Mouse (Mus musculus): ENCODE data around the gene Ctnnb1.

The Ctnnb1 gene

DNA sequence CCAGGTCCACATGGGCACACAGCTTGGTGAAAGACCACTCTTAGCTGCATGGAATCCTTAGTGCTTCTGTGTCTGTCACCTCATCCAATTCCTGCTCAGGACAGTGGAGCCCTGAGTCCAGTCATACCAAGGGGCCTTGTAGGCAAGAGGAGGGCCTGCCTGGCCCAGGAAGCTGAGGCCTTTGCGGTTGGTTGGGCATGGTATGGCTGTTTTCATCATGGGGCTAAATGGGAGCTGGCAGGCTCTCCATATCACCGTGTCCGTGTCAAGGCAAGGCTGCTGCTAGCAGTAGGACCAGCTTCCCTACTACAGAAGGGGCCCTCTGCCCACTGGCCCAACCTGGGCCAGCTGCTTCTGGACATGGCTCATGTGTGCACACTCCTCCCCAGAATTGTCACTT is 34.7 kb downstream of the Ctnnb1 start:
- no peak for DNase-seq

DNA sequence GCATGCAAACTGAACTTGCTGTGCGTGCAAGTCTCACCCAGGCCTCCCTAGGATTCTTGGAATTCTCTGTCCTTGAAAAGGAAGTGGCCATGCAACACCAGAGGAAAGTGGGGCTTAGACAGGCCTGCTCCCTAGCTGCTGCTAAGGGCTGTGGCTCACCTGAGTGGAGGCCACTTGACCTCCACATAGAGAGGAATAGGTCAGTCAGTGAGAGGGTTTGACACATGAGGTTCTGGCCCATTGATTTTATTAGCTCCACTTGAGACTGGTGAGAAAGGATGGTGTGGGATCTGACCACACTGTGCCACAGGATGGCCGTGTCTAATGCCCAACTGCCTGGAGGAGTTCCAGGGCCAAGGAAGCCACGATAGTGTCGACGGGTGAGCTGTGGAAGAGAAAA is 35.2 kb downstream of the Ctnnb1 start:
- no peak for DNase-seq

DNA sequence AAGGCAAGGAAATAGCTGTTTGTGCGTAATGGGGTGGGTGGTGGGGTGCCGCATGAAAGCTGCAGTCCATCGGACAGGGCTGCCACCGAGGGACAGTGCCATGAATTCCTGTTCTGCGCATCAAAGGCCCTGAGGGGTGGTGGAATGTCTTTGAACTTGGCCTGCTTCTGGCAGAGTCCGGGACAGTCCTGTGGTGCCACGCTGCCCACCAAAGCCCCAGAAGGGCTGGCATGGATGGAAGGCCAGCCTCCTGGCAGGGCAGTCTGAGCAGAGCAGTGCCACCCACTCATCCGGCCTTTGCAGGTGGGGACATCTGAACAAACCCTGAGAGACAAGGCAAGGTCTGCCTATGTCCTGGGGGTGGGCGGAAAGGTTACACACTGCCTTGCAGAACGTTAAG is 36.0 kb downstream of the Ctnnb1 start:
- no peak for DNase-seq

DNA sequence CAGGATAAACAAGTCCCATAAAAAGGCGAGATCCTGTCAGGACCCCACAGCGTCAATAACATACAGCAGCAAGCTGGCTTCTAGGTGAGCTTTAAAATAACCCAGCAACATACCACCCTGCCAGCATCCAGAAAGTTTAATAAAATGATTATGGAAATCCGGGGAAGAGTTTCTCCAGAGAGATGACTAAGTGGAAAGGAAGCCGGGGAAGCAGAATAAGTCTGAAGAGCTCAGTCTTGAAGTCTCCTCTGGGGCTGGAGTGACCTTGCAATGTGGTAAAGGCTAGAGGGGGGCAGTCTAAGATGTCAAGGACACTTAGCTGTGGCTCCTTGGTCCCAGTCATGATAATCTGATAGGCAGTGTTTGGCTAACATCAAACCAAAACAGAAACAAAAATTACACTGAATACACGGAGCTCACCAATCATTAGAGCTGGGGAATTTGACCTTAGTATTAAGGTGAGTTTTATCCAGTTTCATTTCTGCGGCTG is 44.1 kb downstream of the Ctnnb1 start:
- no peak for DNase-seq

DNA sequence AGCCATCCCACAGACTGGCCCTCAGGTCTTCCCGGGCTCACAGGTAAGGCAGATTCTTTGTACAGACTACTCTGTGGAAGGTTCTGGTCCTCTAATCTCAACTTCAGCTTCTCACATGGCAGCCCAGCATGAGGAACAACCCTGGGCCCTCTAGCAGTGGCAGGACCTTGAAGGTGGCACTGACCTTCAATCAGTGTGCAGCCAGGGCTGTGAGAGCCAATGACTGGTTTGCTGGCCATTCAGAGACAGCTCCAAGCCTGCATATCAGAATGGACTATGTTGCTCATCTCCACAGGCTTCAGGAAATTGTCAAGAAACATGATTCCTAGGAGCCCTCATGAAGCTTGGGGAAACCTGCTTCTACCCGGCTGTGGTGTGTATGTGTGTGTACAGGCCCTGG is 45.2 kb downstream of the Ctnnb1 start:
- DNase-seq = no peak

DNA sequence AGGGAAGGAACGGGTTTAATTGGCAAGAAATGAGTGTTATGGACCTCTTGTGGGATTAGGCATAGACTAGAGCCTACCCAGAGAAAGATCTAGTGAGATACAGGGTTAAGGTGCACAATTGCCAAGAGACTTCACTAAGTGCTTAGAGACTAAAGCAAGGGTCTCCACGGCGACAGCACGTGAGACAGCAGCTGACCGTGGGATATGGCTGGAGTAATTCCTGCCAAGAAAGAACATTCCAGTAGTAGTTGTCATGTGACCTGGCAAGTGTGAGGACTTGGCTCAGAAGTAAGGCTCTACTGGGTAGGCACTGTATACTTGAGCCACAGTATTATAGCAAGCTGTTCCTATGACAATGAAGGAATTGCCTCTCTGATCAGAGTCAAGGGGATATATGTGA is 47.1 kb downstream of the Ctnnb1 start:
- peak; percentile 66 for DNase-seq

DNA sequence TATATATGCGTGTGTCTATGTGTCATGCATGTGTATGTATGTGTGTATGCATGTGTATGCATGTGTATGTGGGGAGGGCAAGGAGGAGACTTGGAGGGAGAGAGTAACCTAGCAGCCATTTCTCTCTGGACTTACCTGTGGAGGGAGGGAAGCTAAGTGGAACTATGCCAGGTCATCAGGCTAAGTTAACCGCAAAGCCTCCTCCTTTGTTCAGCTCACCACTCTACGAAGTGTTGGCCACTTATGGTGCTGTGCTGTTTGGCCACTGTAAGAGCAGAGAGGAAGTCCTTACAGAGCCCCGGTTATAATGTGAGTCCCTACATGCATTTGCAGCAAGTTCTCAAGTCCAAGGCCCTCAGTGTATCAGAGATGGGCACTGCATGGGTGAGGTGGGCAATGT is 47.8 kb downstream of the Ctnnb1 start:
- no peak for DNase-seq

DNA sequence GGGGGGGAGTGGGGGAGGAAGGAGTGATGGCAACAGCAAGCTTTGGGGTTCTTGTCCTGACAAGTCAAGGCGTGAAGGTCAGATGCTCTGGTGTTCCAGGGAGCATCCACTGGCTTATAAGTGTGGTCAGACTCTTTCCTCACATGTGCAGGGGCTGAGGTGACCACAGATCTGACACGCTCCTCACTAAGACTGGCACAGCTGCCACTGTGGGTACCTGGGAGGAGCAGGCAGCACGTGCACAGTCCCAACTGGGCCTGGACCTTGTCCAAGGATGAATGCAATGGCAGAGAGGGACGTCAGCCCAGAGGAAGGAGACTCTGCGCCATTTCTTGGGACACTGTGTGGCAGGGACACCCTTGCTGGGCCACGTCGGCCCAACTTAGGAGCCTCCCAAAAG is 52.8 kb downstream of the Ctnnb1 start:
- no peak for DNase-seq

DNA sequence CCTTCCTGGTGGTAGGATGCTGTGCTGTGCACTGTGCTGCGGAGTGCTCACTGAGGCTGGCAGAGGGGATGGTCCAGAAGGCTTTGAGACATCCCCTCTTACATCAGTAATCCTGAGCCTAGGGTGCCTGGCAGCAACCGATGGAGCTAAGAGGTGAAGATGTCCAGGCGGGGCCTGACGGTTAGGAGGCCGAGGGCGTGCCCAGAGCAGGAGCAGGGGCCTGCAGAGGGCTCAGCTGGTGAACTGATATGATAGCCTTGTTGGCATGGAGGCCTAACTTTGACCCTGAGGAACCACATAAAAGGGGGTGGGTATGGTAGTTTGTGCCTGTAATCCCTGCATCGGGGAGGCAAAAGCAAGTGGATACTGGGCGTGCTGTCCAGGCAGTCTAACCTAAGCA is 54.8 kb downstream of the Ctnnb1 start:
- DNase-seq = no peak

DNA sequence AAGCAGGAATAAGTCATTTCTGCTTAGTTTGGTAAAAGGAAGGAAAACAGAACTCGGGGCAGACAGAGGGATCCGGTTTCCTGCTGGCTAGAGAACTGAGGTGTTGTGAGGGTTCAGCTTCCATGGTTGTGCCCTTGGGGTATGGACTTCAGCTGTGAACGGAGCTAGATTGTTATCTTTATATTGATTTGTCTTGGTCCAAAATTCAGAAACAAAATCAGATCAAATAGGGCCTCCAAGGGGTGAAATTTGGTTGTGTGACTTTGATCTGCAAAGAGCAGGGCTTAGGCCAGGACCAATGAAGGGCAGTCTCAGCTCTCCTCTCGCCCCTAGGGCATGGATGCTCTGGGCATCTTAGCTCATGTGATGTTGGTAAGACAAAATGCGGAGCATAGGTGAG is 55.5 kb downstream of the Ctnnb1 start:
- DNase-seq = no peak

DNA sequence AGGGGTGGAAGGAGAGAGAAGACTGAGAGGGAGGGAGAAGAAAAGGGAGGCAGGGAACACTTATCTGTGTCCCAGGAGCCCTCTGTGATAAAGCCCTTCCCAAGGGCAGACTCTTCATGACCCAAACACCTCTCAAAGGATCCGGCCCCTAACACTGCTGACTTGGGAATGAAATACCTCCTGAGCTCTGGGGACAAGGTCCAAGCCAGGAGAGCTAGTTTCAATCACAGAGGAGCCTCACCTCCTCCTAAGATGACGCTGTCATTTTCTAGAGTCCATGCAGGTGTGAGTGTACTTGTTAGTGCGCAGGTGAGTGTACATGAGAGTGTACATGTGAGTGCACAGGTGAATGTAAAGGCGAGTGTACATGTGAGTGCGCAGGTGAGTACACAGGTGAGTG is 56.0 kb downstream of the Ctnnb1 start:
- no peak for DNase-seq

DNA sequence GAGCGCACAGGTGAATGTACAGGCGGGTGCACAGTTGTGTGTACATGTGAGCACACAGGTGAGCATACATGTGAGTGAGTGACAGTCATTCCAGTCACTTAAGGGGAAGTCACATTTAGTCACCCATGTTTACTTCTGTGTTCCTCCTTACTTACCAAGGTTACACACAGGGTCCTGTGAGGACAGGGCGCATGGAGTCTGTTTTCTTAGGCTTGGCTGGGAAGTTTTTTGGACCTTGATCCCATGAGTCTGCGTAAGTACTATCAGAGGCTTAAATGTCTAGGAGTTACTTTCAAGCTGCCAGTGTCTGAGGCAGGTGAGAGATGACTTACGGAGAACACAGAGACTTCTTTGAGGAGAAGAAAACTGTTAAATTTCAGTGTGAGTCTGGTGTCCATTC is 56.5 kb downstream of the Ctnnb1 start:
- peak; percentile 39 for DNase-seq

DNA sequence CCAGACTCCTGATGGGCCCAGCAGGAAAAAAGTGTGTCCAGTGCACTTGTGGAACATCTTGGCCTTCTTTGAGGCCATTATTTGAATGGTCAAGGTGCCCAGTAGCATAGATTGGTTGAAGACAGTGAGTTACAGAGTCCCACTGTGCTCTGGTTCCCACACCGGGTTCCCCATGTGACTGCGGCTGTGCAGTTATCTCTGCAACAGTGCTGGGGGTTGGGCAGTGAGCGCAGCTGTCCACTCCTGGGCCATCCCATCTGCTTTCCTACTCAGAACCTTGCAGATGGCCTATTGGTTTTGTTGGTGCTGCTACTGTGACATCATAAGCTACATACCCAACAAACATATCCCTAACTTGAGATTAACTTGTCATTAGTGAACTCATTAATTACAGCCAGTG is 57.2 kb downstream of the Ctnnb1 start:
- no peak for DNase-seq

DNA sequence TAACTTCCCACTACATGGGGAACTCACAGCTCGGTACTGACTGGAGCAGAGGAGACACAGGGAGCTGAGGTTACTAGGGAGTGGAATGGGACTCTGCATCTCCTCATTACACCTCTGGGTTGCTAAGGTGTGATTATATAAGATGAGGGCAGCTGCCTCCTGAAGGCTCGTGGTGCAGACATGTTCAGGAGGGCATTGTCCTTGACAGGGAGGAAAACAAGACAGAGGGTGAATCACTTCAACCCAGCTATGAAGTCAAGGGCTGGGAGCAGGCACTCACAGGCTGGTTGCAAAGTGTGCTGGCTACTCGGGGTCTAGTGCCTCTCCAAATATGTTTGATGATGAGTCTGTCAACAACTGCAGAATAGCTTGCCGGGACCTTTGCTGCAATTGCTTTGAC is 58.0 kb downstream of the Ctnnb1 start:
- DNase-seq = no peak

DNA sequence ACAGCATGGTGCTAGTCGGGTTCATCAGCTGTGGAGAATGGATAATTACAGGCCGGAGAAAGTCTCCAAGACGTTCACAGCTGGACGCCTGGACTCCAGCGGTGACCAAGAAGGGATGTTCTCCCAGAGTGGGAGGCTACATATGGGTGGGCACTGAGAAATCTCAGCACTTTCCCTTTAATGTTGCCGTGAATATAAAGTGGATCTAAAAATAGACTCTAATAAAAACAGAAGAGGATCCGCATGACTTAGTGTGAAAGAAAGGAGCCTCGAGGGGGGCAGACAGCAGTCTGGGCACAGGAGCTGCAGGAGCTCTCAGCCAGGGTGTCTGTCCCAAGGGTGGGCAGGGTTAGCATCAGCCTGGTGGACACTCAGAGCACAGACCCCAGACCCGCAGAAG is 59.1 kb downstream of the Ctnnb1 start:
- DNase-seq = no peak

DNA sequence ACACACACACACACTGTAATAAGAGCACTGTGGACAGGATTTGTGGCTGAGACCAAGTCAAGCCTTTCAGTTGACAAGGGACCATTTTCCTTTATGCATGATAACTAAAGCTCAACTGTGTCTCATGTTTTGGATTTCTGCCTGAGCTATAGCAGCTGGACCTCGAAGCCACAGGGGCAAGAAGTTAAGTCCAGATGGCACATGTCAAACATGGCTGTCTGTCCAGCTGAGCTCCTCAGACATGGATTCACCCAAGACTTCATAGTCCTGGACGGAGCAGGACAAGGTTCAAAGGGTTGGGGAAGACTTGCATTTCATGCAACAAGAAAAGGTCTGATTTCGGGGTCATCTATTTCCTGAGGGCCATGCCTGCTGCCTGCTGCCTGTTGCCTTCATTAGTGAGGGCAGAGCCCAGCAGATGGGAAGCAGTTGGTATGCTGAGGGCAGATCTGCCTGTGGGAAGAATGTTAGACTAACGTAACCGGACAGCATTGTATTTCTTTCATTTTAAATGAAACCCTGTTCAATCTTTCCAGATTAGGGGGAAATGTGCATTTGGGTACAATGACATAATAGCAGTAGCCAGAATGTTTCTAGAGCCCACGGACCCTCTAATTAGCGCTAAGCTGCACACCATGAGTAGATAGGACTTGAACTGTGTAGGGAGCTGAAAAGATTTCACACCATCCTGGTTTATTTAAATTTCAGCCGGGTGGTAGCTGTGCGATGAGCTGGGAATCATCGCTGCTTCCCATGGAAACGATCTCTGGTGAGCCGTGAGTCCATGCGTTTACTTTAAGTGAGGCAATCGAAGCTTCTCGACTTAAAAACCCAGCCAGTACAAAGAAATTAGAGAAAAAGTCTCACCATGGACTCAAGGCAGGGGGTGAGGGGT is 61.0 kb downstream of the Ctnnb1 start:
- peak; percentile 31 for DNase-seq

DNA sequence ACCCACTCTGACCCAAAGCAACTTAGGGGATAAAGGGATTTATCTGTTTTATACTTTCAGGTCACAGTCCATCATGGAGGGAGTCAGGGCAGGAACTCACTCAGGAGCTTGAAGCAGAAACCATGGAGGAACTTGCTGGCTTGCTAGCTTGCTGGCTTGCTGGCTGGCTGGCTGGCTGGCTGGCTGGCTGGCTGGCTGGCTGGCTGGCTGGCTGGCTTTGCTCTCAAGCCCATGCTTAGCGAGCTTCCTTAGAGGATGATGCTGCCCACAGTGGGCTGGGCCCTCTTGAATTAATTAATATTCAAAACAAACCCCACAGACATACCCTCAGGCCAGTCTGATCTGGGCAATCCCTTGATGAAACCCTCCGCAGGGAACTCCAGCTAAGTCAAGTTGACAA is 62.8 kb downstream of the Ctnnb1 start:
- no peak for DNase-seq

DNA sequence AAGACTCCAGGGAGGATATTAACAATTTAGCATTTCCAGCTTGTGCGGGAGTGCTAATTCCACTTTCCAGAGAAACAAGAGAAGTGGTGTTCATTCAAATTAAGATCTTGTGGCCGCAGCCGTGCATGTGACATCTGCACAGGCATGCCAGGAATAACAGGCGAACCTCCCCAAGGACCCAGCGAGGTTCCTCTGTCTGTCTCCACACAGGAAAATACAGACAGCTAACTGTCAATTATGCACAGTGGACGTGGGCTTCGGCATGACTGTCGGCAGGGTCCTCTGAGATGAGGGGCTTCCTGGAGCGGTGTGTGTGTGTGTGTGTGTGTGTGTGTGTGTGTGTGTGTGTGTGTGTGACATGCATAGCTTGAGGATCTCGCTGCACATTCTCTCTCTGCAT is 64.0 kb downstream of the Ctnnb1 start:
- no peak for DNase-seq

DNA sequence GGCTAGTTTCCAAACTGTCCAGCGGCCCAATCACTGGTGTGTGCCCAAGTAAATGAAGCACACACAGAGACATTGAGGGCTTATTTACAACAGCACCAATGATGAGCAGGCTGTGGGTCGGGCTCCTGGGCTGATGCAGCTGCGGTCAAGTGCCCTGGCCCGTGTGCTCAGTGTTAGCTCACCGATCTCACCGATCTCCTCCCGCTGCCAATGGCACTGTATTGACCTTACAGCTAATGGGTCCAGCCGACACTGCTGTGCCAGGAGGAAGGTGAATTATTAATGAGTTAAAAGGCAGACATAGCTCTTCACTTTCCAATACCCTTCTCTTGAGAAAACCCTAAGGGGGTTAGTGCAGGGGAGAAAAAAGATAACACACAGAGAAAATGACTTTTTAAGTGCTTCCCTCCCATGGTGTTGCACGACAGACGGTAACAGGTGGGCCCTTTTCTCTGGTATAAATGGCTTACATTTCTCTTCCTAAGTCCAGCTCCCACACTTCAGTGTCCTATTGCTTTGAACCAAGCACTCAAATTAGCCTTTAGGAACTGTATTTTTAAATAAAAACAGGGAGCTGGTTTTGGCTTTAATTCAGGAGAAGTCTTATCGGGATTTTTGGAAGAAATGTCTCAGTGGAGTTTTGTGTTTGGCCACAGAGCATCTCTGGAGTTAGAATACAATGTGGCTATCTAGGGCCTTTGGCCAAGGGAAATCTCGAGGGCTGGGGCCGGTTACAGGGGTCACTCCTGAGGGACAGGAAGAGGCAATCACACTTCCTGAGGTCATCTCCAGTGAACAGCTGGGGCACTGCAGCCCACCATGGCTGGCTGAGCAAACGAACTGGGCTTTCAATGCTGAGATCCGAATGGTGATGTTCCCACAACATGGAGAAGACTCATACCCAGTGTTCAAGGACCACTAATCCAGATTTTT is 65.5 kb downstream of the Ctnnb1 start:
- DNase-seq = peak; percentile 55

DNA sequence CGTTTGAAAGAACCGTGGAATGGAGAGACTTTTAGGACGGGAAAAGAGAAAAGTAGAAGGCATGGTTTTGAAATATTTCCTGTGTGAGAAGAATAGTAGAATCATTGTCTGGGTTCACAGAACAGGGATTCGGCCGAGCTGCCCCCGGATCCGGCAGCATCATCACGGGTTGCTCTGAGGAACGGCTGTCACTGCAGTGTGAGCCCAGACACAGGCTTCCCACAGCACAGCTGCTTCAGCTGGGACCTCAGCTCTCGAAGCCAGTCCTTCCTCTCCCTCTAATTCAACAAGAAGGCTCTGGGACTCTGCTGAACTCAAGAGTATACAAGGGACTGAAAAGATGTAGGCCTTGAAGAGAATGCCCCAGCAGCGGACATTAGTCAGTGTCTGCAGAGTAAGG is 69.7 kb downstream of the Ctnnb1 start:
- no peak for DNase-seq

DNA sequence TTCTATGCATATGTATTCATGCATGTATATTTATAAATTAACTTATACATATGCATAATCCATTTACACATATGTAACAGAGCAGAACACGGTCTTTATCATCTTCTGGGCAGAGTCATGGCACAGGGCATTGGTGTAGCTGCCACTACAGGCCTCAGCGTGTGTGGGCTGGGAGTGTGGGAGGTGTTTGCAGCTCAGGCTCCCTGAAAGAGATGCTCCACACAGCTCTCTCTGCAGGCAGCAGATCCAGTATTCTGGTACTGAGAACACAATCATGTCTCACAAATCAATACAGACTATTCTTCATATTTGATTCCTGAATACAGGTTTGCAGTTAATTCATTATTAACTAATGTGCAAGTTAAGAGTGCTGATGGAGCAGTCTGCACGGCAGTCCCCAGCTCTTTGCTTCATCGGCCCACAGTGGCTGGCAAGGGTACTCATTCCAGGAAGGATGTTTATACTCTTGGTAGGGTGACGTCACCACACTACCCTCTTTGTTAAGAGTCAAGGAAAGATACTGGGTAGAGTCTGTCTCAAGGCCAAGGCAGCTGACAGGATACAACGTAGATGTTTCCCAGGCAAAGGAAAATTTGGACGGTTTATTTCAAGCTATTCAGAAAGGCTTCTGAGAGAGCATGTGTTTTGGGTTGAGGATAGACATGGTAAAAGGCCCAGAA is 71.8 kb downstream of the Ctnnb1 start:
- DNase-seq = peak; percentile 52

DNA sequence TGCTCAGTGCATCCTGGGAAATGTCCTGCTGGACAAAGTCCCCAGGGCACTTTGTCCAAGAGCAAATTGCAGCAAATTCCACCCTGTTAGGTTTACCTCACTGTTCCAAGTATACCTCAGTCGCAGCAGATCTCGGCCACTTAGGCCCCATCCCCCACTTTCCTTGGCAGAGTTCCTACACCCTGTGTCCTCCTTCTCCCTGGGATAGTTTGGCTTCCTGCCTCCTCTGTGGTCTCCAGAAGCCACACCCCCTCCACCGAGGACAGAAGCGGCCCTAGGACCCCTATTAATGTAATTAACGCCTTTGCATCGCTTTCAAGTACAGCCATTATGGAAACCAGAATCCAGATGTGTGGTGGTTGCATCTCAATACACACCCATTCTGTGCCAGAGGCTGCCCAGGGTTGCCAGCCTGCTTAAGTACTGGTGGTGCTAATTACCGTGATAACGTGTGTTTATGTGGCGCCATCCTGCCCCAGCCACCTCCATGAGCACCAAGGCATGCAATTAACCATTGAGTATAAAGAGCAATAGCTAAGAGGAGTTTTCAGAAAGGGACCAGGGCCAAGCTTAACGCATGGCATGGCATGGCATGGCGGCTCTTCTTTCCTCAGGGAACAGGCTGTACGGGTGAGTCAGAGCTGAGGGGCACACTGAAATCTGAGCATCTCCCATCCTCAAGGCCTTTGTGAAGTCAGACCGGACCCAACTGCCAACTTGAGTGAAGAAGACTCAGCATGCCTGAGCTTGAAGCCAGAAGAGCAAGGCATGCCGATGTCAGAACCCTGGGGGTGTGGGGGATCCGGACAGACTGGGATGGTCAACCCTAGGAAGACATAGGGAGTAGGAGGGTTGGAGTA is 72.9 kb downstream of the Ctnnb1 start:
- DNase-seq = peak; percentile 80

Measured in kidney, postnatal 14 days (tissue).